Mouse (Mus musculus): Measurements from ENCODE around the gene Cdk2ap1. TPM values are rescaled to one million over a fixed set of nuclear protein-coding genes. Genes with fewer than 3 reads are reported as not detected.
A peak's percentile ranks its signal among the peaks of the same experiment; 100 is the strongest.

Gene Cdk2ap1
- polyA plus RNA-seq, 1 experiment: not detected

DNA sequence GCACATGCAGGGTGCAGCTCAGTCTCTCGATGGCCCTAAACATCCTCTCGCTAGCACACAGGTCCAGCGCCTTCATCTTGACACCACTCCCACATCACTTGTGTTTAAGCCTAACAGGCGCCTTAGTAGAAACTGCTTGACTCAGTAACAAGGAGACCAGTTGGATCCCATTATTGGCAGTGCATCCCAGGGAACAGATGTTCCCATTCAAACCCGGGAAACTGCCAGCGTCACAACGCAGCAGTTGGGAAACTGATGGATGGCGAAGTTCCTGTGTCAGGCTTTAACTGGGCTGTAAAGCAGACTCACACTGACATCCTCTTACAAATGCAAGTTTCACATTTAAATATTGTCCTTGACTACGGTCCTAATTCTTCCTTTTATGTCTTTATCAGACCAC lies 25.0 kb downstream of the Cdk2ap1 start:
- Histone ChIP-seq H3K4me3 (ENCODE audit: insufficient read depth, low read depth, low read length) (no peak overlapping the region), H3K4me1 (ENCODE audit: control insufficient read depth, insufficient read depth, low read length) (peaks cover 20% of the 10 kb centered on the region), H3K27ac (ENCODE audit: insufficient read depth, low read depth, low read length) (no peak overlapping the region; the same call in 1 of the 2 replicates)
- 48% methylated on average over 9 of the region's 9 CpGs for WGBS
- TF ChIP-seq POLR2A (IDR thresholded peaks at IDR 0.05; ENCODE audit: insufficient read depth, low read depth, low read length): no peak
- TF ChIP-seq CTCF (IDR thresholded peaks at IDR 0.05; ENCODE audit: insufficient read depth, low read depth, low read length): no peak

DNA sequence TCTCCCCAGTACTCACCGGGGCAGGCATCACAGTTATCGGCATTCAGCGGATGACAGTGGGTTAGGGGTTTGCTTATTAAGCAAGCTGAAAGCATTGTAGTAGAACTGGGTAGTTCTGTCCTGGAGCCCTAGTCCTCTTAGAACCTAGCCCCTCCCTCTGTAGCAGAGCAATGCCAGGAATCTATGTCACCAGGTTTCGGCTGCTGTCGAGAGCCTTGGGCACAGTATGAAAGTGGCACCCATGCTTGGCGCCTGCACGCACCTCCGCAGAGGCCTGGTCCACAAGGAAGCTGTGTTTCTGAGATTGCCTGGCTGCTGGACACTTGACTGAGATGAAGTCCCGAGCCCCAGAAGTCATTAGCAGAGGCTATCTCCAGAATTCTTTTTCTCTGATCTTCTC lies 25.8 kb downstream of the Cdk2ap1 start:
- no peak overlapping the region for H3K27ac ChIP-seq (ENCODE audit: insufficient read depth, low read depth, low read length)
- H3K4me3 ChIP-seq (ENCODE audit: insufficient read depth, low read depth, low read length): no peak overlapping the region
- H3K4me1 ChIP-seq (ENCODE audit: control insufficient read depth, insufficient read depth, low read length): peaks cover 20% of the 10 kb centered on the region
- WGBS: 85% methylated on average over 9 of the region's 9 CpGs
- no peak for TF ChIP-seq POLR2A (IDR thresholded peaks at IDR 0.05; ENCODE audit: insufficient read depth, low read depth, low read length)
- TF ChIP-seq CTCF (IDR thresholded peaks at IDR 0.05; ENCODE audit: insufficient read depth, low read depth, low read length): no peak

DNA sequence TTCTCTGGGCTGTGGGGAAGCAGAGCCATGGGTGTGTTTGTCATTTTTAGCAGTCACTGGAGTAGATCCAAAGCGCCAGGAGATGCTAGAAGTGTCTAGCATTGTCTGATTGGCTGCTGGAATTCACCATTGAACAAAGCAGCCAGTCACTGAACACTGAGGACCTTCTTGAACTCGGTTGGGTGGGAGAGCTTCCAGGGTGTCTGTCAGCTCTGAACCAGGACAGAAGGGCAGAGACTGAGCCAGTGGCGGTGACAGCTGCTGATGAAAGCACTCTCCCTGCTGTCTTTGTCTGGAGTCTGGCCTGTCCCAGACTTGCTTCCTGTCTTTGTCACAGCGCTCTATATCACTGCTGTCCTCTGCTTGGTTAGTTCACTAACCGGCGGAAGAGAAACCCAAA lies 28.5 kb downstream of the Cdk2ap1 start:
- no peak overlapping the region for H3K4me3 ChIP-seq (ENCODE audit: insufficient read depth, low read depth, low read length)
- peaks cover 16% of the 10 kb centered on the region for H3K4me1 ChIP-seq (ENCODE audit: control insufficient read depth, insufficient read depth, low read length)
- H3K27ac ChIP-seq (ENCODE audit: insufficient read depth, low read depth, low read length): peak overlapping the region; percentile 18
- TF ChIP-seq POLR2A (IDR thresholded peaks at IDR 0.05; ENCODE audit: insufficient read depth, low read depth, low read length) (no peak), CTCF (IDR thresholded peaks at IDR 0.05; ENCODE audit: insufficient read depth, low read depth, low read length) (no peak)
- WGBS: 40% methylated on average over 6 of the region's 6 CpGs

DNA sequence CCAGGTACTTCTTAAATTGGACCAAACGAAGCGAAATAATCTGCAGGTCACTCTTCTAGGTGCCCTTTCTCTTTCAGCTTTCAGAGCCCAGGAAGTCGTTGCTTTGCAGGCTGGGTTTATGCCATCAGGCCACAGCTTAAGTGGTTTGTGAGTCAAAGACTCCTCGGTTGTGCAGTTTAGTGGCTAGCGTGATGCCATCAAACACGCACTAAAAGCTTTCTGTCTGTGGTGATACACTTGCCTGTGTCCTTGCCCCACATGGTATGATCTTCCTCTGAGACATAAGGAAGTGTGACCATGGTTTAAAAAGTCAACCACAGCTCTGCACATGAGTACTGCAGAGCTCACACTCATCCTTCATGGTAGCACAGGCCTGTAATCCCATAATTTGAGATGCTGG lies 32.8 kb downstream of the Cdk2ap1 start:
- H3K4me3 ChIP-seq (ENCODE audit: insufficient read depth, low read depth, low read length): no peak overlapping the region
- TF ChIP-seq CTCF (IDR thresholded peaks at IDR 0.05; ENCODE audit: insufficient read depth, low read depth, low read length) (no peak), POLR2A (IDR thresholded peaks at IDR 0.05; ENCODE audit: insufficient read depth, low read depth, low read length) (no peak)
- no peak overlapping the region for H3K27ac ChIP-seq (ENCODE audit: insufficient read depth, low read depth, low read length)
- WGBS: 90% methylated on average over 6 of the region's 6 CpGs
- peaks cover 8% of the 10 kb centered on the region for H3K4me1 ChIP-seq (ENCODE audit: control insufficient read depth, insufficient read depth, low read length)

DNA sequence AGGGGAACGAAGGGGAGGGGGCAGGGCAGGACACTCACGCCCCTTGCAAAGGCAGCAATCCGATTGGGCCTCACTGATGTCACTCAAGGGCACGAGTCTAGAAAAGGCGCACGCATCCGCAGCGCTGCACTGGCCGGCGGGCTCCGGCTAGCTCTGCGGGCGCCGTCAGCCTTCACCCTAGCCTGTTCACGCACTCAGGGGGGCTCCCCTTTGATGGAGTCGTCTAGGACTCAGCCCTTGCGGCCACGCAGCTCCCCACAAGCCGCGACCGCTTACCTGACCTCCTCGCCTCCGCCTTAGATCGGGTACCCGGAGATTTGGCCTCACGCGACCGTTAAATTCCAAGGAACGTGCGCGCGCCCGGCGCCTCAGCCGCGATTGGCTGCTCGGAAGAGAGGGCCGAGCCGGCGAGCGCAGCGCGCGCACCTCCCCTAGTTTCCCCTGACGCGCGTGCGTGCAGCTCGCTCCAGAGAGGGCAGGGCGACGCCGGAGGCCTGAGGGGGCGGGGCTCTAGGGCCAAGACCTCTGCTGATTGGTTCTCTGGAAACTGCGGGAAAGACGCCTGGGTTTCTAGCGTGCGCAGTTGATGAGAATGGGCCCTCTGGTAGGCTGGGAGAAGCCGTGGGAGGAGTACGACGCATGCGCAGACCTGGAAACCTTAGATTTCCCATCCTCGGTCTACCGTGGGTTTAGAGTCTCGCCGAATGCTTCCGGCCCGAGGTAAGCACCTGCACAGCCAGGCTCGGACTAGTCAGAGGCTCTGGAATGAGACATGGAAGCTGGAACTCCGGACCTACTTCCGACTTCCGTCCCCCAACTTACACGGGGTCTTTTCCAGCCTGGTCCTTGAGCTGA lies 35.1 kb downstream of the Cdk2ap1 start, which contains the start of the genes Mphosph9 and 2810006K23Rik:
Gene Mphosph9 (minus strand): TSS at position 463 of the 855 bp plus-strand sequence.
Gene 2810006K23Rik (plus strand): TSS at position 580 of the 855 bp plus-strand sequence.
- Histone ChIP-seq H3K4me1 (ENCODE audit: control insufficient read depth, insufficient read depth, low read length) (peaks cover 6% of the 10 kb centered on the region), H3K27ac (ENCODE audit: insufficient read depth, low read depth, low read length) (peak within 1 kb of the TSS; percentile 97), H3K4me3 (ENCODE audit: insufficient read depth, low read depth, low read length) (peak within 1 kb of the TSS; percentile 86)
- WGBS: under 1% methylated on average over 72 of the region's 72 CpGs
- no peak for TF ChIP-seq CTCF (IDR thresholded peaks at IDR 0.05; ENCODE audit: insufficient read depth, low read depth, low read length)
- peak; percentile 100 for TF ChIP-seq POLR2A (IDR thresholded peaks at IDR 0.05; ENCODE audit: insufficient read depth, low read depth, low read length)

DNA sequence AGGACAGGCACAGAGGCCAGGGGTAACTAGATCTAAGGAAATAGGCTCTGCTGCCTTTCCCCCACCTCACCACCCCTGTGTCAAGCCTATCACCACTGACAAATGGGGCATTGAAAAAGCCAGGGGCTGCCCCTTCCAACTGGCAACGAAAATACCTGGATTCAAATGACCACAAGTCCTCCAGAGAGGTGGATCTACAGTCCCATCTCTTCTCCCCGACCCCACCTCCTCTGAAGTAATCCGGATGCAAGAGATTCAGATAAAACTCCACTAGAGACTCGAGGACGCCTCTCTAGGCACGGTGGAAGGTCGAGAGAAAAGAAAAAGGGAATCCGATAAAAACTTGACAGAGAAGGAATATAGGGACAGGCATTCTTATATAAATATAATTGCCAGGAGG lies 36.1 kb downstream of the Cdk2ap1 start:
- TF ChIP-seq CTCF (IDR thresholded peaks at IDR 0.05; ENCODE audit: insufficient read depth, low read depth, low read length) (no peak), POLR2A (IDR thresholded peaks at IDR 0.05; ENCODE audit: insufficient read depth, low read depth, low read length) (no peak)
- peak overlapping the region; percentile 86 for H3K4me3 ChIP-seq (ENCODE audit: insufficient read depth, low read depth, low read length)
- WGBS: 1% methylated on average over 8 of the region's 8 CpGs
- peaks cover 6% of the 10 kb centered on the region for H3K4me1 ChIP-seq (ENCODE audit: control insufficient read depth, insufficient read depth, low read length)
- no peak overlapping the region for H3K27ac ChIP-seq (ENCODE audit: insufficient read depth, low read depth, low read length)

DNA sequence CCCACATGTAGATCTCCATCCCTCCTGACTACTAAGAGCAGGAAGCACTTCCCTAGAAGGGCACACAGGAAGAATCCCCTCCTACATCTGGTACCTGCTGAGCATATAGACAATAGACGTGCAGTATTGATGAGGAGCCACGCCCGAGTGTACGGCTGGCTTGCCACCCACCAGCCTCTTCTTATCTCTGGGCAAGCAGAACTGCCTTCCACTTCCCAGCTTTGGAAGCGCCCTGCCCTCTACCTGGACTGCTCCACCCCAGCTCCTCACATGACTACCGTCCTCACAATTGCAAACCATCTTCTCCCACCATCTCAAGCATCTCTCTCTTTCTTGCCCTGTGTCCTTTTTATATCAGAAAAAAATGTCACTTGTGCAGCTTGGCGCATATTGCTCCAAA lies 45.2 kb downstream of the Cdk2ap1 start:
- peaks cover 7% of the 10 kb centered on the region for H3K4me1 ChIP-seq (ENCODE audit: control insufficient read depth, insufficient read depth, low read length)
- TF ChIP-seq POLR2A (IDR thresholded peaks at IDR 0.05; ENCODE audit: insufficient read depth, low read depth, low read length) (no peak), CTCF (IDR thresholded peaks at IDR 0.05; ENCODE audit: insufficient read depth, low read depth, low read length) (no peak)
- no peak overlapping the region for H3K4me3 ChIP-seq (ENCODE audit: insufficient read depth, low read depth, low read length)
- WGBS: 92% methylated on average over 7 of the region's 7 CpGs
- H3K27ac ChIP-seq (ENCODE audit: insufficient read depth, low read depth, low read length): no peak overlapping the region

DNA sequence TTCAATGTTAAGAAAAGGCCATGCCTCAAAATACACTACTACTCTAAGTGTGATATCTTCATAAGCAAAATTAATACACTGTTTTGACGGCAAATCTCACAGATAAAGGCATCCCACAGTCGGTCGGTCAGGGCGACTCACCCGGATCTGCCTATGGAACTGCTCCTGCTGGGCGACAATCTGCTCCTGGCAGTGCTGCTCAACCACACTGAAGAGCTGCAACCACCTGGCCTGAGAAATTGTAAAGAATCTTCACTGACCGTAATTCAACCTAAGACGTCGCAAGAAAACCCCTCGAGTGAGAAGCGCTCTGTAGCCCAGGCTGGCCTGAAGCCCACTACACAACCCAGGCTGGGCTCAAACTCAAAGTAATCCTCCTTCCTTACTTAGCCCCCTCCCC lies 46.9 kb downstream of the Cdk2ap1 start:
- H3K4me1 ChIP-seq (ENCODE audit: control insufficient read depth, insufficient read depth, low read length): peaks cover 7% of the 10 kb centered on the region
- WGBS: 82% methylated on average over 11 of the region's 11 CpGs
- H3K4me3 ChIP-seq (ENCODE audit: insufficient read depth, low read depth, low read length): no peak overlapping the region
- no peak overlapping the region for H3K27ac ChIP-seq (ENCODE audit: insufficient read depth, low read depth, low read length)
- TF ChIP-seq POLR2A (IDR thresholded peaks at IDR 0.05; ENCODE audit: insufficient read depth, low read depth, low read length): no peak
- TF ChIP-seq CTCF (IDR thresholded peaks at IDR 0.05; ENCODE audit: insufficient read depth, low read depth, low read length): no peak

DNA sequence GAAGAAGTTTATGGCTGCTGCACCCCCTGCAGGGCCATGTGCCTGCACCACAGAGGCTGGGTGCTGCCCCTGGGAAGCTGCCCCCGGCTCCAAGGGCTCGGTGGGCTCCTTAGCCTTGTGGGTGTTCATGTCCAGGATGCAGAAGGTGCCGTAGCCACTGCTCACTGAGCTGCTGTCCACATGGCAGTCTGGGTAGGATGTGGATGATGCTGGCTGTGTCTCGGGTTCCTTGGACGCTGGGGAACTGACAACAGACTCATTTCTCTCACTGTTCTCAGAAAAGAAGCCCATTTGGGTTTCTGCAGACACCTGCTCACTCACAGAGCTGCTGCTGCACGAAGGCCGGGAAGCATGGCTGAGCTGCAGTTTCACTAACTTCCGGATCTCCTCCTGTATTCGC lies 47.4 kb downstream of the Cdk2ap1 start:
- H3K27ac ChIP-seq (ENCODE audit: insufficient read depth, low read depth, low read length): no peak overlapping the region
- no peak overlapping the region for H3K4me3 ChIP-seq (ENCODE audit: insufficient read depth, low read depth, low read length)
- 66% methylated on average over 9 of the region's 9 CpGs for WGBS
- TF ChIP-seq POLR2A (IDR thresholded peaks at IDR 0.05; ENCODE audit: insufficient read depth, low read depth, low read length) (no peak), CTCF (IDR thresholded peaks at IDR 0.05; ENCODE audit: insufficient read depth, low read depth, low read length) (no peak)
- H3K4me1 ChIP-seq (ENCODE audit: control insufficient read depth, insufficient read depth, low read length): peaks cover 7% of the 10 kb centered on the region

All from olfactory bulb, adult 2 months (tissue).